Mouse (Mus musculus) stomach, postnatal 0 days (tissue): ENCODE measurements around the gene Mrpl47.

ENCODE experiments used
- CTCF ChIP-seq: IDR thresholded peaks from 2 replicates; pipeline ENCODE4 v1.5.1; 2016; ENCODE audit warnings: antibody characterized with exemption, low read depth, mild to moderate bottlenecking, moderate library complexity
- EP300 ChIP-seq: optimal IDR thresholded peaks from 2 replicates; pipeline ENCODE3; 2016; ENCODE audit warnings: antibody characterized with exemption

DNA sequence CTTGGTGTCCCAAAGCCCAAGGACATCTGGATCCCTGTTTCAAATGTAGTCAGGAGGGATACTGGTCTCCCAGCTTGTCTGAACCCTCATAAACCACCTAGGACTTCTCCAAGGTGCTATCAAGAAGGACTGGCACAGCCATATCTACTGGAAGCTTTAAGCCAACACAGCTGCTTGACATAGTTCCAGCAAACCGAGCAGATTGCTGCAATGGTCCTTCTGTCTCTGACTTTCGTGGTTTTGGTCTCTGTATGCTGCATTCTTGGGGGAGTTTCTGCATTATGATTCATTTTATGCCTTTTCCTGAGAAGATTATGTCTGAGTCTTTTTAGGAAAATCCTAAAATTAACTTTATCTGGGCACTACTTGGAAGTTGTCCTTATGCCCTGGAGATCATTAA is 33.4 kb upstream of the Mrpl47 start:
- TF ChIP-seq CTCF (no peak), EP300 (no peak)
